In the genomic region with DNA sequence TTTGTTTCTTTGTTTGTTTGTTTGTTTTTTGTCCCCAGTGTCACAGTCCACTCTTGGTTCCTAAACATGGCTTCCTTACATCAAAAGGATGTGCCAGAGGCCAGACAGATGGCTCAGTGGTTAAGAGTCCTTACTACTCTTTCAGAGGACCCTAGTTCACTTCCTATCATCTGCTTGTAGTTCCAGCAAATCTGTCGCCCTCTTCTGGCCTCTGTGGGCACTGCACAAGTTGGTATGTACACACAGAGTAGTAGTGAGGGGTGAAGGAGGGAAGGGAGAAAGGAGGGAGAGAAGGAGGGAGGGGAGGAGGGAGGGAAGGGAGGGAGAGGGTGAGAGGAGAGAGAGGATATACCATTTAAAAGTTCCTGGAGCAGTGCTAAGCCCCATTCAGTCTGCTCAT, we compare ENCODE assay signal across 8 mouse cellular contexts. TPM values are rescaled to one million over a fixed set of nuclear protein-coding genes. Genes with fewer than 3 reads are reported as not detected.
DNase-seq lines count a peak whose midpoint lies in the region; ATAC-seq lines count a peak whose summit lies in the region.

No protein-coding gene starts in this region.

- WGBS in forebrain, embryonic 10.5 days, result 13% methylated on average over 1 of the region's 1 CpGs
- 13% methylated on average over 1 of the region's 1 CpGs for WGBS in forebrain, embryonic 13.5 days
- 0% methylated on average over 1 of the region's 1 CpGs for WGBS in liver, embryonic 12.5 days (ENCODE audit: insufficient replicate concordance)

- H3K9ac ChIP-seq in forebrain, embryonic 13.5 days, result no peak overlapping the region
- no peak overlapping the region for H3K9ac ChIP-seq in liver, embryonic 12.5 days

- H3K27ac ChIP-seq in forebrain, embryonic 10.5 days, result no peak overlapping the region
- no peak overlapping the region for H3K27ac ChIP-seq in forebrain, embryonic 13.5 days
- no peak overlapping the region for H3K27ac ChIP-seq in liver, embryonic 12.5 days

- H3K4me1 ChIP-seq in forebrain, embryonic 10.5 days, result peaks cover 6% of the 10 kb centered on the region; the same call in 1 of the 2 replicates
- no peaks in the 10 kb centered on the region for H3K4me1 ChIP-seq in forebrain, embryonic 13.5 days
- no peaks in the 10 kb centered on the region for H3K4me1 ChIP-seq in liver, embryonic 12.5 days

- H3K27me3 ChIP-seq in forebrain, embryonic 10.5 days (ENCODE audit: poor library complexity, severe bottlenecking), result no peaks in the 10 kb centered on the region
- no peaks in the 10 kb centered on the region for H3K27me3 ChIP-seq in forebrain, embryonic 13.5 days
- H3K27me3 ChIP-seq in liver, embryonic 12.5 days (replicated peaks), result no peaks in the 10 kb centered on the region

- H3K9me3 ChIP-seq in forebrain, embryonic 10.5 days, result no peaks in the 10 kb centered on the region
- no peaks in the 10 kb centered on the region for H3K9me3 ChIP-seq in forebrain, embryonic 13.5 days (replicated peaks)
- no peaks in the 10 kb centered on the region for H3K9me3 ChIP-seq in liver, embryonic 12.5 days (replicated peaks)

- DNase-seq in forebrain, embryonic 10.5 days (ENCODE audit: extremely low spot score, low spot score), result peak; percentile 47
- DNase-seq in liver, result peak; percentile 59
- peak; percentile 56 for DNase-seq in c-Kit-positive CD71-negative TER-119-negative erythroid progenitor cells, embryonic 14.5 days (ENCODE audit: low read depth)
- DNase-seq in lung, postnatal 10 days, result peak; percentile 42
- DNase-seq in thymus, postnatal 36 days, result peak; percentile 61 to 65
- DNase-seq in ovary, postnatal 10 days (ENCODE audit: low spot score), result no peak

- H3K4me2 ChIP-seq in forebrain, embryonic 13.5 days, result no peak overlapping the region
- no peak overlapping the region for H3K4me2 ChIP-seq in liver, embryonic 12.5 days

- H3K36me3 ChIP-seq in forebrain, embryonic 10.5 days (replicated peaks), result no peaks in the 10 kb centered on the region
- H3K36me3 ChIP-seq in forebrain, embryonic 13.5 days (ENCODE audit: poor library complexity, severe bottlenecking), result no peaks in the 10 kb centered on the region
- H3K36me3 ChIP-seq in liver, embryonic 12.5 days, result no peaks in the 10 kb centered on the region

- no peak overlapping the region for H3K4me3 ChIP-seq in forebrain, embryonic 10.5 days
- no peak overlapping the region for H3K4me3 ChIP-seq in forebrain, embryonic 13.5 days
- no peak overlapping the region for H3K4me3 ChIP-seq in liver, embryonic 12.5 days

- ATAC-seq in forebrain, embryonic 13.5 days, result no peak
- ATAC-seq in liver, embryonic 12.5 days, result no peak

RNA-seq across cellular contexts. Expression of a gene that starts 15.8 kb away (rescaled TPM):
- 1.9 and 2.2 TPM in 2 replicates for polyA plus RNA-seq in forebrain, embryonic 10.5 days (2016; fragmentation: Nextera tagmentation; extraction: Ambion mirVana)
- 1.2 and 1.8 TPM in 2 replicates for polyA plus RNA-seq in forebrain, embryonic 13.5 days (2015; fragmentation: Nextera tagmentation; extraction: Ambion mirVana)
- polyA plus RNA-seq in liver, embryonic 12.5 days (2016; fragmentation: Nextera tagmentation; extraction: Ambion mirVana), result 1.4 and 2.6 TPM in 2 replicates
